Mouse (Mus musculus): Measurements from ENCODE around the gene Cd36.
"Not testable (repeated sequence)": the region's sequence is repeated elsewhere in the genome, so short reads cannot be mapped to it uniquely, and the experiment has no call there.

Cd36 gene

DNA sequence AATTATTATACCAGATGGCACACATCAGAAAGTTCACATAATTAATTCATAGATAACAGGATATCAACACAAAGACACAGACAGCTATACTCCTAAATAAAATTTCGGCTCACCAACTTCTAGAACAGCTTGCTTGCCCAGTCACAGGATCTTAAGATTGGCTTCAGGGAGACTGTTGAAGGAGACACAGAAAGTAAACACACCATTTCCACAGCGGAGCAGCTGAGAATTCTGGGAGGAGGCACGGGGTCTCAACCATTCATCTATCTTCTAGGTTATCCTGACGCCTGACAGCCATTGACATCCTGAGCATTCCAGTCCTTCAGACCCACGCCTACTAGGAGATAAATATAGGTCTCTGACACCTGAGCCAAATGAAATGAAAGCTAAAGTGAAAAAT lies at the start of gene Cd36:
Gene Cd36, minus strand, starts transcription at position 204 of the 400 bp plus-strand sequence.
- DNase-seq, result no peak

DNA sequence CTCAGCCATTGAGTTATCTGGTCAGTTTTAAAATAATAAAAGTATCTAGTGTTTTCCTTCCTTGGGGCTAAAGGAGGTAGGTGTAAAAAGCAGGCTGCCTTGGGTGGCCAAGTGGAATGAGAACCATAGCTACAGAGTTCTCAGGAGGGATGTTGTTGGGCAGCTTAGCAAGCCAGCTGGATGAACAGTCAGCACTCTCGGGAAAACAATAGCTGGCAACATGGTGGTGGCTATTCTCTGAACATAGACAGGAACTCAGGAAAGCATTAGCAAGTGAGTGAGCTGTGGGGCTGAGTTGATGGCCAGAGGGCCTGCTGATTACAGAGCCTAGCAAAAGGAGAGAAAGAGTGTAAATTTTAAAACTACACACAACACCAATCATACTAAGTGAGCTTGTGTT lies 45.9 kb upstream of the Cd36 start:
- no peak for DNase-seq

DNA sequence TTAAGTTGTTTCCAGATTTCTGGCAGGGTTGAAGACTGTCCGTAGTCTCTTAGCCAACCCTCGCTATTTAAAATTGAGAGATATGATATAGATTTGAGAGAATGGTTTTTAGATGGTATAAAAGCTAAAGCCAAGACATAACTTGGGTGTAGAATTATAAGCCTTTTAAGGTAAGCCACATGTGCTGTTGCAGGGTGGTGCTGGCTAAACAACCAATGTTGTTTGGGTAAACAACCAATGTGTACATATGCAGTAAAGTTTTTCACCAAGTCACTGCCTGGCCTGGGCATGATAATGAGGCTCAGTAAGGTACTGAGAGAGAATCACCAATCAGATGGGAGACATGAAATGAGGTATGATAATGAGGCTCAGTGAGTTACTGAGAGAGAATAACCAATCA lies 43.0 kb upstream of the Cd36 start:
- DNase-seq, result not testable (repeated sequence)

DNA sequence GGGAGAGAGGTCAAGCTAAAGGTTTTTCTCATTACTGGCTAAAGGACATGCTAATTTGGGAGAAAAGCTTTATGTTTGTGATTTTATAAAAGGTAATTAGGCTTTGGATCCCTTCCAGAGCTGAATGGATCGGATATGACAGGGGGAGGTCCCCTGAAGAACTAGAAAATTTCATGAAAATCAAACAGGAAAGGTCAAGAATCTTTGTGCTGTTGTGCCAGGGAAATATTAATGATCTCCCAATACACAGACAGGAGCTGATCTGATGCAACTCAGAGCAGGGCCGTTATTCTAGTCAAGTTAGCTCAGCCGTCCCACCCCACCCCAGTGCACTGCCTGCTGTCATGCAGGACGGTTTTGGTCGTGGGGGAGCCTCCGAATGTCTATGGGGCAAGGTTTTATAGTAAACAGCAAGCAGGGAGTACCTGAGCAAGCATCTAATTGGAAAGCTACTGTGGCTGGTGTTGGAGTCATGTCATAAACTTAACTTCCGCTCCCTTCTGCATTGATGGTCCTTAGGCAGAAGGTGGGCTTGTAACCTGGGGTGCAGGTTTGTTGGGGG lies 40.5 kb upstream of the Cd36 start:
- DNase-seq, result no peak

- DNase-seq, result no peak
Observed at GRCm38 (mm10) chr5:17928471-17928870, 39.9 kb upstream of the Cd36 start.

GRCm38 (mm10) chr5:17924085-17924518 lies 35.5 kb upstream of the Cd36 start:
- no peak for DNase-seq

GRCm38 (mm10) chr5:17923648-17924047 lies 35.0 kb upstream of the Cd36 start:
- DNase-seq, result no peak

DNA sequence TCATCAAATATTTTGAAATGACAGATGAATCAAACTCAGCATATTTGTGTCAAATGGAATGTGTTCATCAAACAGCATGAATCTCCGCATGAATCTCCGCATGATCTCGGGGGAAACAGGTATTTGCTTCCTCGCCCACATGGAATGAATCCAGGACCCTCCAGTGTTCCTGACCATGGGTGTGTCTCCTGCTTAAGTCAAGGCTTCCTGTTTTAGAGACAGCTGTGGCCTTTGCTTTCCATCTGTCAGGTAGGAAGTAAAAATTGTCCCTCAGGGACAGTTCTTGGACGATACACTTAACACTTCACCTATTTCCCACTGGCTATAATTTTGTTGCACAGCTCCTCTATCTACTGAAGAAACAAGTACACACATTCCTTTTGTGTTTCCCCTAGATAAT lies 30.4 kb upstream of the Cd36 start:
- no peak for DNase-seq

- no peak for DNase-seq
Observed at GRCm38 (mm10) chr5:17904766-17905165, 16.2 kb upstream of the Cd36 start.

- DNase-seq, result no peak
Observed at GRCm38 (mm10) chr5:17898948-17899347, 10.3 kb upstream of the Cd36 start.

DNA sequence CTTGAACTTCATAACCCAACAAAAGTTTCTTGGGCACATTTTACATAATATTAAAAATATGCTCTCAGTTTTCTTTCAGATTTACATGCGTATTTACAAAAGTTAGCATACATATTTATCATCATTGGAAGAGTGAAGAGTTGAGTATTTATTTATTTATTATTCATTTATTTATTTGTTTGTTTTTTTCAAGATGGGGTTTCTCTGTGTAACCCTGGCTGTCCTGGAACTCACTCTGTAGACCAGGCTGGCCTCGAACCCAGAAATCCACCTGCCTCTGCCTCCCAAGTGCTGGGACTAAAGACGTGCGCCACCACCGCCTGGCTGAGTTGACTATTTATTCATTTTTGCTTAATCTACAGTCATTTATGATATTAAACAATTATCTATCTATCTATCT lies 9.0 kb upstream of the Cd36 start:
- not testable (repeated sequence) for DNase-seq

DNA sequence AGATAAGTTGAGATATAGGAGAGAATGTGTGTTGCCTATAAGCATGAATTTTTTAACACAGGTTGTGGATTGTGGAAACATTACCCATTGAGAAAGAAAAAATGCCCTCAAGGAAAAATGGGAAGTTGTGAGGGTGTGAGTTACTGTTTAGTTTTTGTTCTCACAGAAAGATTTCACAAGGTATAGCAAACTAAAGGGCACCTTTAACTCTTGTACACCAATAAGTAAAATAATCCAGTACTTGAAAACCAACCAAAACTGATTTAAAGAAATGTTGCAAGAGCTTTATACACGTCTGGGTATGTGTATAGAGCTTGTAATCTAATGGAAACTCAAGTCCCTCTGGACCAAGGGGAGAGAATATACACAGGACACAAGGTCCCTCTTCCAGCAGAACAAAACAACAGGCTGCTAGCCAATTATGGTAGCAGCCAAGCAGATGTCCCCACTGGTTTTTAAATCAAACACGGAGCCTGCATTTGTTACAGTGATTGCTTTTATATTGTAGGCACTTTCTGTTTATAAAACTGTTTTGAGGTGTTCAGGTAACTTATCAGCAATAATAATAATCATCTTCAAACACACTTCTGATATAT lies 5.1 kb upstream of the Cd36 start:
- no peak for DNase-seq

DNA sequence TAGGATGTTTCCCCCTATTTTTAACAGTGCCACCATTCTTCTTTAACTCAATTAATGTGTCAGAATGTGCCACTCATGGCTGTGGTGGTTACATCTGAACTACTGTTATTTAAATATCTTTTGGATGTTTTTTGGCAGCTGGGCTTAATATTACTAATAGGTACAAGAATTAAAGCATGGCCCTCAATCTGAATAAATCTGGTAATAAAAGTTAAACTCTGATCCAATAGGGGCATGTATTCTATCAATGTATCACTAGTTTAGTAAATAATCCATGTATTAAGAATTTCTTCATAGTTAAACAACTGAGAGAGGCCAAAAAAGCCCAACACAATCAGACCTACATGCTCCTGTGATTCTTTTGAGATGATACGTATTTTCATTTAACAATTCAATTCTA lies 690 bp upstream of the Cd36 start:
- DNase-seq, result no peak

- DNase-seq, result no peak
Observed at GRCm38 (mm10) chr5:17886377-17886776, 2.2 kb downstream of the Cd36 start.

DNA sequence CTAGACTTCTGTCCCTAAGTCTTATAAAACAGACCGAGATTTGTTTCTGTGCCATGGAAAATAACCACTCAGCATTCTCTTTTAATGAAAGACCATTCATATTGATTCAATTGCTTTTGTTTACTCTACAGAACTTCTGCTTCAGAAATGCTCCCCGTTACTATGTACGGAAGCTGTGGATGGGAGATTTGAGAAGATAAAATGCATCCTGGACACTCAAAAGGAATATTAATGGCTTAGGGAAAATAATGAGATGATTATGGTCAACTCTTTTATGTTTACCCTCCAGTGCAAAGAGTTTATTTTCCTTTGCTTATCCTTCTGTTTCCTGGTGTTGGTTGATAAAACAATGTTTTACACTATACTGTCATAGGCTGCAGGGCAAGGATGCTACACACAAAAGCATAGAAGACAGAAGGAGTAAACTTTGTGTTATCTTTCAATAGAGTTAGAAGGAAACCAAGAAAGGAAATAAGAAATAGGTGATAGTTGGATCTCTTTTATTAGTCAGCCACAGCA lies 5.2 kb downstream of the Cd36 start:
- no peak for DNase-seq

DNA sequence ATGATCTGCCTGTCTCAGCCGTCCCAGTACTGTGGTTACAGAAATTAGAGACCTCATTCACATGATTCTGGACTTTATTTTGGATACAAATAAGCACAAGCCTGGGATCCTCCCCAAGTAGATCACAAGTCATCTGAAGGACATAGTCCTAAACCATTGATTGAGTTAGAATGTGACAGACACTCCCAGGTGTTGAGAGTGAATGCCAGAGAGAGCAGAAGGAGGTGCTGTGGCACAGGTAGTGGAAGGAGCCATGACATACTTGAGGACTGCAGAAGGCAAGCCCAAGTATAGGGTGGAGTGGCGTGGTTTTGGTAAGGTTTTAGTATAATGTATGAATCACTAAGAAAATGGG lies 7.1 kb downstream of the Cd36 start:
- DNase-seq, result no peak

DNA sequence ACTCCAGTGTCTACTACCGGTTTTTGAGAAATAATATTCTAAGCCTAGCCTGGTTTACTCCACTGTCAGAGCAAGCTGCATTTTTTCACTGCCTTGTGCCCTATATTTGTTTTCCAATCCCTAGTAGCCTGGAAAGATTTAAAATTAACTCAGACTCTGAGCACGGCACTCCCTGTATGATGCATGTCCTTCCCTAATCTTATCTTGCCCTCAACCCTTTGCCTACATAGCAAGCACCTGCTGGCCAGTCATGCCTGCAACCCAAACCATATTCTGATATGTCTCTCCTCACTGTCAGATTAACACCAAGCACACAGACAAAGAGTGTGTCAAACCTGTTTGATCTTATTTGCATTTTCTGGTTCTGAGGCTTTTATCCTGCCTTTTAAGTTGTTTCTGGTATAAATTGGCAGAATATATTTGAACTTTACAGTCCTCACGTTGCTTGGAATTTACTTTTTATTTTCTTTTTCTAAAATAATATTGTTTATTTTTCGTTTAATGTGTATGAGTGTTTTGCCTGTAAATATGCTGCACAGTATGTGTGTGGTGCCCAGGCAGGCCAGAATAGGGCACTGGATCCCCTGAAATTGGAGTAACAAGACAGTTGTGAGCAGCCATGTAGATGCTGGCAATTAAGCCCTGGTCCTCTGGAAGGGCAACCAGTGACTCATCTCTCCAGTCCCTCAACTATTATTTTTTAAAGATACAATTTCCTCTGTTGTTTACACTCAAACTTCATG lies 7.6 kb downstream of the Cd36 start:
- no peak for DNase-seq

DNA sequence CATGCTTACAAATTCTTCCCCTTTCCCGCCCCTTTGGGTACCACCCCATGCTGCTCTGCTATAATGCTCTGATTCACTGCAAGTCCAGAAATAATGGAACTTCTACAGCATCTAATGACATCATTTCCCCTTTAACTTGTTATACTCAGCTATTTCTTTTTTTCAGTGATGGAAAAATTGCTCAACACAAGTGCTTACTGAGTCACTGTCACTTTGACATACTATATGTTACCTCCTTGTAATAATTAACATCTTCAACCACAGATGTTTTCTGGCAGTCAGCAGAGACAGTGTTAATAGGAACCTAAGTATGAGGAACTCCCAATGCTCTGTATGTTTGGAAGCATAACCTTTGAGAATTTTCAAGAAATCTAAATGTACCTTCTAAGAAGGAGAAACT lies 8.7 kb downstream of the Cd36 start:
- no peak for DNase-seq

- no peak for DNase-seq
Observed at GRCm38 (mm10) chr5:17877044-17877443, 11.6 kb downstream of the Cd36 start.

- no peak for DNase-seq
Observed at GRCm38 (mm10) chr5:17876637-17877036, 12.0 kb downstream of the Cd36 start.

- no peak for DNase-seq
Observed at GRCm38 (mm10) chr5:17874335-17874734, 14.3 kb downstream of the Cd36 start.

GRCm38 (mm10) chr5:17865432-17865831 lies 23.2 kb downstream of the Cd36 start:
- no peak for DNase-seq

DNA sequence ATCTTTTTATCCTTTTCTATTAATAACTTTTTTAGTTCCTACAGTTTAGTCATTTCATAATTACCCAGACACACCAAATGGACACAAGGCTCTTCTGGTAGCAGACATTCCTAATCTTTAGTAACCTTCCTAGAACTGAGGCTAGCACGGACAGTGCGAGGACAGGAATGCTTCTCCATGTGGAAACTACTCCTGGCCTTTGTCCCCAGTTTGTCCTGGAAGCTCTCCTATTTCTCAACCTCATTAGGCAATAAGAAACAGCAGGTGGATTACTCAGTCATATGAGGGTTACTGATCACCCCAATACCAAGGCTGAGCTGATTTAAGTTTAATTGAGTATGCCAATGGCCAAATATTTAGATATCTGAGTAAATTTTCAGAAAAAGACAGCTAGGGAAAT lies 25.5 kb downstream of the Cd36 start:
- DNase-seq, result no peak

GRCm38 (mm10) chr5:17858399-17858798 lies 30.2 kb downstream of the Cd36 start:
- no peak for DNase-seq
